8 mouse cellular contexts compared by ENCODE assay signal in genomic region chr4:48541526-48542250, GRCm38 (mm10). TPM values are rescaled to one million over a fixed set of nuclear protein-coding genes. Genes with fewer than 3 reads are reported as not detected.
DNase-seq lines count a peak whose midpoint lies in the region; ATAC-seq and TF ChIP-seq lines count a peak whose summit lies in the region.

No protein-coding gene starts in this region.

- no peak for ATAC-seq in lung, postnatal 0 days
- no peak for ATAC-seq in forebrain, embryonic 16.5 days
- no peak for ATAC-seq in liver, embryonic 13.5 days (ENCODE audit: low read depth)
- no peak for ATAC-seq in stomach, postnatal 0 days (ENCODE audit: low FRiP score, low TSS enrichment)

- H3K9ac ChIP-seq in lung, postnatal 0 days (replicated peaks; ENCODE audit: low read depth) = no peak overlapping the region; the same call in 1 of the 2 replicates
- peak overlapping the region; percentile 99 for H3K9ac ChIP-seq in forebrain, embryonic 16.5 days (replicated peaks; ENCODE audit: low read depth, low read length)
- H3K9ac ChIP-seq in liver, embryonic 13.5 days = no peak overlapping the region
- peak overlapping the region; percentile 94; the same call in 1 of the 2 replicates for H3K9ac ChIP-seq in stomach, postnatal 0 days (ENCODE audit: low read length)

- peaks cover 11% of the 10 kb centered on the region; the same call in 1 of the 2 replicates for H3K4me1 ChIP-seq in lung, postnatal 0 days (ENCODE audit: insufficient read depth, low read depth, low read length)
- peaks cover 44% of the 10 kb centered on the region for H3K4me1 ChIP-seq in forebrain, embryonic 16.5 days (replicated peaks; ENCODE audit: control insufficient read depth, insufficient read depth, low read length)
- peaks cover 29% of the 10 kb centered on the region for H3K4me1 ChIP-seq in liver, embryonic 13.5 days (replicated peaks)
- no peaks in the 10 kb centered on the region; the same call in none of the 2 replicates for H3K4me1 ChIP-seq in stomach, postnatal 0 days (replicated peaks; ENCODE audit: control insufficient read depth, insufficient read depth)

- no peak for TF ChIP-seq EP300 in lung, postnatal 0 days (IDR thresholded peaks at IDR 0.05)
- no peak for TF ChIP-seq EP300 in stomach, postnatal 0 days (optimal IDR thresholded peaks at IDR 0.05)

- H3K4me2 ChIP-seq in lung, postnatal 0 days (replicated peaks; ENCODE audit: low read depth, low read length) = peak overlapping the region; percentile 84
- peak overlapping the region; percentile 65 for H3K4me2 ChIP-seq in forebrain, embryonic 16.5 days (ENCODE audit: low read length)
- peak overlapping the region; percentile 73 for H3K4me2 ChIP-seq in liver, embryonic 13.5 days
- H3K4me2 ChIP-seq in stomach, postnatal 0 days (replicated peaks; ENCODE audit: low read depth) = peak overlapping the region; percentile 76

- no peaks in the 10 kb centered on the region for H3K9me3 ChIP-seq in lung, postnatal 0 days (ENCODE audit: low read length)
- no peaks in the 10 kb centered on the region for H3K9me3 ChIP-seq in forebrain, embryonic 16.5 days (ENCODE audit: control insufficient read depth, low read length)
- no peaks in the 10 kb centered on the region for H3K9me3 ChIP-seq in liver, embryonic 13.5 days (replicated peaks)
- no peaks in the 10 kb centered on the region for H3K9me3 ChIP-seq in stomach, postnatal 0 days (ENCODE audit: control insufficient read depth, low read length)

- TF ChIP-seq CTCF in lung, postnatal 0 days (IDR thresholded peaks at IDR 0.05) = no peak
- TF ChIP-seq CTCF in stomach, postnatal 0 days (IDR thresholded peaks at IDR 0.05; ENCODE audit: low read depth) = no peak

- no peaks in the 10 kb centered on the region for H3K27me3 ChIP-seq in lung, postnatal 0 days (replicated peaks; ENCODE audit: insufficient read depth, low read length)
- no peaks in the 10 kb centered on the region for H3K27me3 ChIP-seq in forebrain, embryonic 16.5 days (replicated peaks; ENCODE audit: control insufficient read depth, insufficient read depth, low read length)
- peaks cover 46% of the 10 kb centered on the region for H3K27me3 ChIP-seq in liver, embryonic 13.5 days
- no peaks in the 10 kb centered on the region for H3K27me3 ChIP-seq in stomach, postnatal 0 days (ENCODE audit: control insufficient read depth, insufficient read depth, low read length)

- no peaks in the 10 kb centered on the region for H3K36me3 ChIP-seq in lung, postnatal 0 days (ENCODE audit: insufficient read depth, low read length)
- H3K36me3 ChIP-seq in forebrain, embryonic 16.5 days (ENCODE audit: control insufficient read depth, insufficient read depth) = no peaks in the 10 kb centered on the region
- H3K36me3 ChIP-seq in liver, embryonic 13.5 days = no peaks in the 10 kb centered on the region
- H3K36me3 ChIP-seq in stomach, postnatal 0 days (ENCODE audit: control insufficient read depth, insufficient read depth, low read length) = no peaks in the 10 kb centered on the region

- WGBS in lung, postnatal 0 days = 14% methylated on average over 15 of the region's 15 CpGs
- WGBS in forebrain, embryonic 16.5 days = 4% methylated on average over 15 of the region's 15 CpGs
- WGBS in liver, embryonic 13.5 days (ENCODE audit: insufficient replicate concordance) = 22% methylated on average over 15 of the region's 15 CpGs
- WGBS in stomach, postnatal 0 days = 25% methylated on average over 15 of the region's 15 CpGs

- peak overlapping the region; percentile 73 for H3K4me3 ChIP-seq in lung, postnatal 0 days (ENCODE audit: low read depth, low read length)
- H3K4me3 ChIP-seq in forebrain, embryonic 16.5 days (replicated peaks; ENCODE audit: low read length) = peak overlapping the region; percentile 82
- H3K4me3 ChIP-seq in liver, embryonic 13.5 days (replicated peaks) = peak overlapping the region; percentile 27
- peak overlapping the region; percentile 70 for H3K4me3 ChIP-seq in stomach, postnatal 0 days (ENCODE audit: low read depth, low read length)

- H3K27ac ChIP-seq in lung, postnatal 0 days (ENCODE audit: low read length) = no peak overlapping the region
- no peak overlapping the region for H3K27ac ChIP-seq in forebrain, embryonic 16.5 days (ENCODE audit: low read length)
- no peak overlapping the region for H3K27ac ChIP-seq in liver, embryonic 13.5 days
- no peak overlapping the region for H3K27ac ChIP-seq in stomach, postnatal 0 days (replicated peaks)

- DNase-seq in lung, postnatal 0 days (ENCODE audit: low spot score) = no peak
- no peak for DNase-seq in lung, postnatal 25 days (ENCODE audit: low spot score)
- DNase-seq in liver, embryonic 13.5 days = no peak
- peak; percentile 12 for DNase-seq in stomach, postnatal 0 days (ENCODE audit: low spot score)
- DNase-seq in urinary bladder, postnatal 36 days (ENCODE audit: low spot score in 2 of 2) = no peak
- no peak for DNase-seq in gastrocnemius, adult 8-10 months (ENCODE audit: low spot score in 2 of 2)
- DNase-seq in frontal cortex, postnatal 14 days (ENCODE audit: low spot score in 2 of 2) = no peak

RNA-seq across cellular contexts. Expression of gene Msantd3, which starts 2.0 kb away (rescaled TPM):
- polyA plus RNA-seq in lung, postnatal 0 days (2015; fragmentation: Nextera tagmentation; extraction: Ambion mirVana) = 12.2 and 13.1 TPM in 2 replicates
- 38.6 and 45.5 TPM in 2 replicates for polyA plus RNA-seq in forebrain, embryonic 16.5 days (2015; fragmentation: Nextera tagmentation; extraction: Ambion mirVana)
- polyA plus RNA-seq in liver, embryonic 13.5 days (2015; fragmentation: Nextera tagmentation; extraction: Ambion mirVana) = 3.3 and 3.4 TPM in 2 replicates
- polyA plus RNA-seq in stomach, postnatal 0 days (2015; fragmentation: Nextera tagmentation; extraction: Ambion mirVana) = 11.0 and 11.4 TPM in 2 replicates
- total RNA-seq in gastrocnemius, adult 8-10 months (2022) = 10 to 100 TPM; 13.6 to 16.6 (median 15.3) TPM

RNA-seq across cellular contexts. Expression of gene Tmeff1, which starts 43.3 kb away (rescaled TPM):
- 29.4 and 36.5 TPM in 2 replicates for polyA plus RNA-seq in lung, postnatal 0 days (2015; fragmentation: Nextera tagmentation; extraction: Ambion mirVana)
- 205 and 213 TPM in 2 replicates for polyA plus RNA-seq in forebrain, embryonic 16.5 days (2015; fragmentation: Nextera tagmentation; extraction: Ambion mirVana)
- 2.5 and 2.6 TPM in 2 replicates for polyA plus RNA-seq in liver, embryonic 13.5 days (2015; fragmentation: Nextera tagmentation; extraction: Ambion mirVana)
- polyA plus RNA-seq in stomach, postnatal 0 days (2015; fragmentation: Nextera tagmentation; extraction: Ambion mirVana) = 16.7 and 16.8 TPM in 2 replicates
- under 1 TPM; 0.51 to 0.86 (median 0.64) TPM for total RNA-seq in gastrocnemius, adult 8-10 months (2022)

Comparison
In these comparisons a context has a peak if more than half of its experiments do, and no peak if none do; other contexts are left out.
1. H3K4me3 ChIP-seq: peak in every context shown above with its lines; median percentile 82 in forebrain, embryonic 16.5 days; 73 in lung, postnatal 0 days; 70 in stomach, postnatal 0 days; 27 in liver, embryonic 13.5 days.
2. H3K9ac ChIP-seq: peak in forebrain, embryonic 16.5 days (single experiment) and stomach, postnatal 0 days (single experiment); none in lung, postnatal 0 days (single experiment) and liver, embryonic 13.5 days (single experiment).
3. Peak in every context shown above with its lines, with median percentiles within 50 percentile points of each other: H3K4me2 ChIP-seq.